Mouse (Mus musculus) adrenal gland, postnatal 14 days (tissue): ENCODE measurements around the gene Tlk2. TPM values are rescaled to one million over a fixed set of nuclear protein-coding genes. Genes with fewer than 3 reads are reported as not detected.

Experiments
- DNase-seq: peaks from one replicate; pipeline ENCODE4 v3.0.0; 2021; ENCODE audit warnings: mixed read lengths
- total RNA-seq: library from RNA; stranded (reverse); gene quantifications from 2 replicates; pipeline ENCODE4 v1.2.3, GENCODE M21; 2021

Gene Tlk2
- total RNA-seq, 1 experiment from 2014 or later = 43.5 TPM

- DNase-seq = no peak
Observed at GRCm38 (mm10) chr11:105261601-105262351, 83.2 kb downstream of the Tlk2 start.

GRCm38 (mm10) chr11:105264506-105264905 is 85.9 kb downstream of the Tlk2 start:
- no peak for DNase-seq

GRCm38 (mm10) chr11:105264988-105265387 is 86.4 kb downstream of the Tlk2 start:
- no peak for DNase-seq

GRCm38 (mm10) chr11:105270155-105270554 is 91.5 kb downstream of the Tlk2 start:
- peak; percentile 70 for DNase-seq

- no peak for DNase-seq
Observed at GRCm38 (mm10) chr11:105280456-105280855, 101.8 kb downstream of the Tlk2 start.

GRCm38 (mm10) chr11:105281291-105281690 is 102.7 kb downstream of the Tlk2 start:
- DNase-seq = no peak

- DNase-seq = no peak
Observed at GRCm38 (mm10) chr11:105281763-105282459, 103.3 kb downstream of the Tlk2 start.

GRCm38 (mm10) chr11:105282460-105282859 is 103.9 kb downstream of the Tlk2 start:
- DNase-seq = no peak

- no peak for DNase-seq
Observed at GRCm38 (mm10) chr11:105283016-105283415, 104.4 kb downstream of the Tlk2 start.

GRCm38 (mm10) chr11:105285720-105286119 is 107.1 kb downstream of the Tlk2 start:
- no peak for DNase-seq

- DNase-seq = no peak
Observed at GRCm38 (mm10) chr11:105289403-105289802, 110.8 kb downstream of the Tlk2 start.

- DNase-seq = peak; percentile 24
Observed at GRCm38 (mm10) chr11:105291681-105292123, 113.1 kb downstream of the Tlk2 start.

GRCm38 (mm10) chr11:105292124-105293071 is 113.8 kb downstream of the Tlk2 start, which contains the start of gene Mrc2:
TSS of gene Mrc2 (plus strand) at chr11:105292643.
- peak; percentile 59 for DNase-seq

- peak; percentile 57 for DNase-seq
Observed at GRCm38 (mm10) chr11:105293101-105293581, 114.5 kb downstream of the Tlk2 start.

- no peak for DNase-seq
Observed at GRCm38 (mm10) chr11:105293901-105294494, 115.4 kb downstream of the Tlk2 start.

- DNase-seq = no peak
Observed at GRCm38 (mm10) chr11:105296084-105296483, 117.5 kb downstream of the Tlk2 start.

- DNase-seq = no peak
Observed at GRCm38 (mm10) chr11:105310197-105310596, 131.6 kb downstream of the Tlk2 start.

GRCm38 (mm10) chr11:105311291-105311975 is 132.8 kb downstream of the Tlk2 start:
- DNase-seq = peak; percentile 72

GRCm38 (mm10) chr11:105312311-105312942 is 133.8 kb downstream of the Tlk2 start:
- no peak for DNase-seq

- DNase-seq = peak; percentile 55
Observed at GRCm38 (mm10) chr11:105312972-105313632, 134.5 kb downstream of the Tlk2 start.
